Mouse (Mus musculus) kidney, postnatal 0 days (tissue): ENCODE data around the gene Vwa5a. TPM values are rescaled to one million over a fixed set of nuclear protein-coding genes. Genes with fewer than 3 reads are reported as not detected.

Experiments
- ATAC-seq: fragments of 200-750 bp; cut with Nextera tagmentation; replicated peaks from 2 replicates; pipeline ENCODE4 v1.8.0; 2017; ENCODE audit warnings: low read depth, moderate number of reproducible peaks, moderate TSS enrichment, moderate library complexity; ENCODE audit not compliant: low FRiP score
- DNase-seq: peaks from one replicate; pipeline ENCODE4 v3.0.0-alpha.2; 2016; ENCODE audit warnings: low spot score
- H3K27ac ChIP-seq: fragments of 300-500 bp; sonication (generic); 2 replicates; pipeline ENCODE4 v1.5.1; 2014; ENCODE audit warnings: mild to moderate bottlenecking
- H3K27me3 ChIP-seq: fragments of 300-500 bp; sonication (generic); 2 replicates; pipeline ENCODE4 v1.6.1; 2014; ENCODE audit warnings: low read length, mixed read lengths; ENCODE audit not compliant: insufficient read depth
- H3K36me3 ChIP-seq: fragments of 300-500 bp; sonication (generic); 2 replicates; pipeline ENCODE4 v1.6.1; 2014; ENCODE audit warnings: low read length, mixed read lengths; ENCODE audit not compliant: insufficient read depth
- H3K4me1 ChIP-seq: fragments of 300-500 bp; sonication (generic); replicated peaks from 2 replicates; pipeline ENCODE4 v1.6.1; 2014; ENCODE audit warnings: antibody characterized with exemption, low read length, mixed read lengths; ENCODE audit not compliant: insufficient read depth
- H3K4me2 ChIP-seq: fragments of 300-500 bp; sonication (generic); 2 replicates; pipeline ENCODE4 v1.6.1; 2014; ENCODE audit warnings: mild to moderate bottlenecking, low read length, moderate library complexity, mixed read lengths
- H3K4me3 ChIP-seq: fragments of 300-500 bp; sonication (generic); replicated peaks from 2 replicates; pipeline ENCODE4 v1.5.1; 2014; ENCODE audit warnings: low read depth, low read length
- H3K9ac ChIP-seq: fragments of 300-500 bp; sonication (generic); 2 replicates; pipeline ENCODE4 v1.6.1; 2014; ENCODE audit warnings: low read depth, low read length
- H3K9me3 ChIP-seq: fragments of 300-500 bp; sonication (generic); replicated peaks from 2 replicates; pipeline ENCODE4 v1.6.1; 2016; ENCODE audit warnings: low read length, inconsistent platforms, mixed read lengths
- CTCF ChIP-seq: IDR thresholded peaks from 2 replicates; pipeline ENCODE4 v1.5.1; 2016; ENCODE audit warnings: antibody characterized with exemption, low read depth, mild to moderate bottlenecking, moderate library complexity
- WGBS: fragments of 180-500 bp; shearing (Covaris S2); extraction: QIAGEN DNeasy Blood & Tissue Kit; methylation state at CpG from one replicate; pipeline ENCODE4 v1.1.7; 2014; 5-methylcytosine and 5-hydroxymethylcytosine counted together
- polyA plus RNA-seq: library from polyadenylated mRNA; unstranded; fragments of >200 nt; fragmentation: Nextera tagmentation; extraction: Ambion mirVana; gene quantifications from 2 replicates; pipeline ENCODE4 v1.2.1, GENCODE M21; 2015

Vwa5a gene
- polyA plus RNA-seq, 1 experiment from 2014 or later: 23.0 TPM

DNA sequence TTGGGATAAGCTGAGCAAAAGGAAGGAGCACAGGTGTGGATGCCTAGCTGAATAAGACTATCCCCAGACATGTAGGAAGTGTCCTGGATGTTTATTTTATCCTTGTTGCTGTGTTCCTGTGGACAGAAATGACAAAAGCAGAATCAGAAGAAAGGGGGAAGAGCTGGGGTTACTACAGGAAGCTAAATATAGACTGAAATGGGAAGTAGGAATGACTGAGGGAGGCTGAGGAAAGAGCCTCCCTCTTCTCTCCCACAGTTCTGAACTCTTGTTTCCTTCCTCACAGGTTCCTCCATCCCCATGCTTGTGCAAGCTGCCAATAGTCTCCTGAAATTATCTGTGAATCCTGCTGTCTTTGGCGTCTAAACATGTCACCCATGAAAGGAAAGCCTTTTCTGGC lies 23.3 kb downstream of the Vwa5a start:
- H3K4me1 ChIP-seq: no peaks in the 10 kb centered on the region
- ATAC-seq (no peak), DNase-seq (no peak)
- no peaks in the 10 kb centered on the region for H3K27me3 ChIP-seq
- H3K9ac ChIP-seq: no peak overlapping the region
- no peak overlapping the region for H3K4me3 ChIP-seq
- 88% methylated on average over 1 of the region's 1 CpGs for WGBS
- peaks cover 15% of the 10 kb centered on the region; the same call in 1 of the 2 replicates for H3K36me3 ChIP-seq
- H3K9me3 ChIP-seq: no peaks in the 10 kb centered on the region
- H3K27ac ChIP-seq: no peak overlapping the region
- no peak overlapping the region for H3K4me2 ChIP-seq
- no peak for TF ChIP-seq CTCF

DNA sequence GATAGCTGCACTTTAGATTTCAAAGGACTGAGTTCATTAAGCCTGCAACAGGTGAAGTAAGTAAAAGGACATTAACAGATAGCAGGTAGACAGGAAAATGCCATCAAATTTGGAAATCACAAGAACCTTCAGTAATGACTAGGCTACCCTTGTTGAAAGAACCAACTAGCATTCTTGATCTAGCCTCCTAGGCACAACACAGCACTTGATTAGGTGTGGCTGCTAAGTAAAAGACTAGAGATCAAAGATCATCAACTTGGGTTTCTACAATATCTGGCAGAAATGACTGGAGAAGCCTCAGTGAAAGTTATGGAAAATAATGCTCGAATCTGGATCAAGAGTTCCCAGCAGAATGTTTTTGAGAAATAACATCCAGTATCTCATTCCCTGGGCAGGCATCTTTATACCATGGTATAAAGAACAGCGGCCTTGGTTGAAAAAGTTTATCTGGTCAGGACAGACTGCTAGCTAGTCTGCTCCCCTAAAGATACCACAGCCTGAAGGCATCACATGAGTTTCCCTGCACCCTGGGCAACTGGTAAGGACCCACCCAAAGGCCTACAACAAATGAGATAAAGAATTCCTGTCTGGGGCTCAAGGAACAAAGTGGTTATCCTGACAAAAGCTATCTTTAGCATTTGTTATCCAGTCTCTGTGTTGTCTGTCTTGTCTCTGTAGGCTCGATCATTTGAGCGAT lies 26.7 kb downstream of the Vwa5a start:
- Histone ChIP-seq H3K9ac (no peak overlapping the region), H3K4me1 (no peaks in the 10 kb centered on the region), H3K4me3 (no peak overlapping the region), H3K9me3 (no peaks in the 10 kb centered on the region), H3K36me3 (peaks cover 4% of the 10 kb centered on the region; the same call in 1 of the 2 replicates), H3K4me2 (no peak overlapping the region), H3K27ac (no peak overlapping the region), H3K27me3 (no peaks in the 10 kb centered on the region)
- TF ChIP-seq CTCF: no peak
- no peak for DNase-seq
- WGBS: 97% methylated on average over 4 of the region's 4 CpGs
- ATAC-seq: no peak

DNA sequence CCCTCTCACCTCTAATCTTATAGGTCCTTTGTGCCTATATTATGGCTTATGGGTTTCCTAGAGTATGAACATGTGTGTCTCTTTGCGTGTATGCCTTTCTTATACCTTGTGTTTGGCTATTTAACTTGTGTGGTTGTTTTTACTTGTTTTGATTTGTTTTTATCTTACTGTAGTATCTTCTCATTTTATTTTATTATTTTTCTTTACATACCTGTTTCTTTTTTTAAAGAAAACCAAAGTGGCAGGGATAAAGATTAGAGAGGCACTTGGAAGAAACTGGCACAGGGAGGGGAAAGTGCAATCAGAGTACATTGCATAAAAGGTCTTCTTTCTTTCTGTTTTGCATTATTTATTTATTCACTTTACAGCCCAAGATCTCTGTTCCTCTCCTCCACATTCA lies 33.9 kb downstream of the Vwa5a start, which contains the start of gene Olfr920:
TSS of gene Olfr920 (plus strand) at position 301 of the 400 bp plus-strand sequence.
- Histone ChIP-seq H3K36me3 (no peaks in the 10 kb centered on the region), H3K9me3 (no peaks in the 10 kb centered on the region), H3K9ac (no peak within 1 kb of the TSS), H3K4me2 (no peak within 1 kb of the TSS), H3K27me3 (no peaks in the 10 kb centered on the region), H3K4me3 (no peak within 1 kb of the TSS), H3K4me1 (no peaks in the 10 kb centered on the region), H3K27ac (no peak within 1 kb of the TSS)
- no peak for DNase-seq
- ATAC-seq: no peak
- TF ChIP-seq CTCF: no peak
- WGBS: 97% methylated on average over 1 of the region's 1 CpGs

DNA sequence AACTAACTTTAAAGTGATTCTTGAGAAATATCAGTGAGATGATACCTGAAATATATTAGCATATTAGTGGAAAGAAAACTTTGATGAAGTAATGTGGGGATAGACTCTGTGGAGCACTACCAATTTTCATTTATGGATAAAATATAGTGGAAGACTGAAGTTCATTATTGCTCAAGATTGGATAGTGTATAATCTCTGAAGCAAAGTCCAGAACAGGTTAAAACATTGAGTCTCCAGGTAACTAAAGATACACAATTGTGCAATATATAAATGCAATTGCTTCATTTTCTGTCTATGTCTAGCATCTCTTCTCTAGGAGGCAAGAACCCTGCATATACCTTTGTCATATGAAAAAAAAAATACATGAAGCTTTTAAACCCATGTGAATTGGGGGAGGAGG lies 54.7 kb downstream of the Vwa5a start, which contains the start of gene Olfr921:
TSS of gene Olfr921 (plus strand) at position 301 of the 400 bp plus-strand sequence.
- Histone ChIP-seq H3K9me3 (no peaks in the 10 kb centered on the region), H3K36me3 (no peaks in the 10 kb centered on the region), H3K4me2 (no peak within 1 kb of the TSS), H3K4me1 (no peaks in the 10 kb centered on the region), H3K27me3 (no peaks in the 10 kb centered on the region), H3K9ac (no peak within 1 kb of the TSS), H3K27ac (no peak within 1 kb of the TSS), H3K4me3 (no peak within 1 kb of the TSS)
- ATAC-seq (no peak), DNase-seq (no peak)
- TF ChIP-seq CTCF: no peak

DNA sequence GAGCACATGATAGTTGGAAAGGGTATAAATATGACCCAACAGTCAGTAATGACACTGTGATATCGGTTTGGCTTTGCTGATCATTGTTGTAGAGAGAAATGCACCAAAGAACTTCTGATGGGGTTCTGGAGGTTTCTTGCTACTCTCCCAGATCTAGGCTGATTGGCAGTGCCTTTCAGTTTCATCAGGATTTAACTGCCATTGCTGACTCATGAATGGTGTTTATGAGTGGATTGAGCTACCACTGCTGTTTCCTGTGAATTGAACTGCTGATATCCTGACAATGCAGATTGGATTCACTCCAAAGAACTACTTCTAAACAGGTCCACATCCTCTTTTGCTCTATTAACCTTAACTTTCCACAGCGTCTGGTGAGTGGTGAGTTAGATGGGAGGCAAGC lies 74.6 kb downstream of the Vwa5a start:
- Histone ChIP-seq H3K27ac (no peak overlapping the region), H3K27me3 (no peaks in the 10 kb centered on the region), H3K9ac (no peak overlapping the region), H3K36me3 (no peaks in the 10 kb centered on the region), H3K4me2 (no peak overlapping the region), H3K4me1 (no peaks in the 10 kb centered on the region), H3K4me3 (no peak overlapping the region), H3K9me3 (no peaks in the 10 kb centered on the region)
- WGBS: 88% methylated on average over 2 of the region's 2 CpGs
- no peak for TF ChIP-seq CTCF
- DNase-seq: no peak
- no peak for ATAC-seq

Other genes with a start within 250 kb of the Vwa5a start
- not detected in 2 replicates for gene Olfr905, start 247.2 kb upstream of the Vwa5a start, polyA plus RNA-seq
- gene Olfr906, start 231.2 kb upstream of the Vwa5a start, polyA plus RNA-seq: not detected in 2 replicates
- not detected in 2 replicates for gene Olfr907, start 222.5 kb upstream of the Vwa5a start, polyA plus RNA-seq
- gene Olfr911-ps1, start 196.7 kb upstream of the Vwa5a start, polyA plus RNA-seq: not detected in 2 replicates
- gene Olfr910, start 180.4 kb upstream of the Vwa5a start, polyA plus RNA-seq: not detected in 2 replicates
- not detected in 2 replicates for gene Olfr912, start 138.1 kb upstream of the Vwa5a start, polyA plus RNA-seq
- gene Olfr913, start 125.5 kb upstream of the Vwa5a start, polyA plus RNA-seq: not detected in 2 replicates
- gene Olfr914, start 113.2 kb upstream of the Vwa5a start, polyA plus RNA-seq: not detected in 2 replicates
- gene Olfr916, start 58.4 kb upstream of the Vwa5a start, polyA plus RNA-seq: not detected in 2 replicates
- not detected in 2 replicates for gene Olfr917, start 52.4 kb upstream of the Vwa5a start, polyA plus RNA-seq
- gene Olfr918, start 43.7 kb upstream of the Vwa5a start, polyA plus RNA-seq: not detected in 2 replicates
- not detected in 2 replicates for gene Olfr919, start 14.6 kb upstream of the Vwa5a start, polyA plus RNA-seq
- gene Olfr920, start 34.0 kb downstream of the Vwa5a start, polyA plus RNA-seq: 0.05 and 0.08 TPM in 2 replicates
- not detected in 2 replicates for gene Olfr921, start 54.8 kb downstream of the Vwa5a start, polyA plus RNA-seq
- gene Olfr922, start 96.3 kb downstream of the Vwa5a start, polyA plus RNA-seq: not detected in 2 replicates
- gene Olfr923, start 108.3 kb downstream of the Vwa5a start, polyA plus RNA-seq: not detected in 2 replicates
- not detected in 2 replicates for gene Olfr924, start 126.2 kb downstream of the Vwa5a start, polyA plus RNA-seq
- gene Olfr26, start 136.8 kb downstream of the Vwa5a start, polyA plus RNA-seq: not detected in 2 replicates
- not detected in 2 replicates for gene Olfr926, start 158.9 kb downstream of the Vwa5a start, polyA plus RNA-seq
- not detected in 2 replicates for gene Olfr930, start 211.5 kb downstream of the Vwa5a start, polyA plus RNA-seq